Mouse (Mus musculus) urinary bladder, postnatal 25 days (tissue): ENCODE results near the gene Ptpn1.

Experiments
- DNase-seq: peaks from one replicate; pipeline ENCODE4 v3.0.0; 2022; ENCODE audit warnings: low spot score

Ptpn1 gene

GRCm38 (mm10) chr2:168009936-168010668 lies 78.2 kb downstream of the Ptpn1 start, which contains the start of gene Ripor3:
Gene Ripor3 (minus strand): TSS chr2:168010618.
- DNase-seq: peak; percentile 84

- DNase-seq: no peak
Measured at GRCm38 (mm10) chr2:168010893-168011292, 79.0 kb downstream of the Ptpn1 start.

DNA sequence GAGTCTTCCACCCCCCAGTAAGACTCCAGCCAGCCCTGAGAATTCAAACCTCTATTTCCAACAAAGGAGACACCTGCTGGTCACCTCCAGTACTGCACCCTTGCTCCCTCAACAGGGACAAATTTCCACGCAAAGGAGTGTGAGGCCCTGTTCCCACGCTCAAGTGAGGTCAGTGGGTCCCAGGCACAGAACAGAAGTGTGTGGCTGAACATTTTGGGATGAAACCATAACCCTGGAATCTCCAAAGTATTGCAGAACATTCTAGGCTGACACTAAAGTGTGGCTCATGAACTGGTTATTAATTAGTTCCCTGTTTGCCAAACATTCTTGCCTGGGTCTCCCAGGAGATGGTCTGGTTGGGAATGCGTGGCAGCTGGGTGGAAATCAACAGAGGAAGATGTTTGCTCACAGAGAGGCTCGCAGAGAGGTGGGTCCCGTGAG lies 85.1 kb downstream of the Ptpn1 start:
- peak; percentile 80 for DNase-seq

DNA sequence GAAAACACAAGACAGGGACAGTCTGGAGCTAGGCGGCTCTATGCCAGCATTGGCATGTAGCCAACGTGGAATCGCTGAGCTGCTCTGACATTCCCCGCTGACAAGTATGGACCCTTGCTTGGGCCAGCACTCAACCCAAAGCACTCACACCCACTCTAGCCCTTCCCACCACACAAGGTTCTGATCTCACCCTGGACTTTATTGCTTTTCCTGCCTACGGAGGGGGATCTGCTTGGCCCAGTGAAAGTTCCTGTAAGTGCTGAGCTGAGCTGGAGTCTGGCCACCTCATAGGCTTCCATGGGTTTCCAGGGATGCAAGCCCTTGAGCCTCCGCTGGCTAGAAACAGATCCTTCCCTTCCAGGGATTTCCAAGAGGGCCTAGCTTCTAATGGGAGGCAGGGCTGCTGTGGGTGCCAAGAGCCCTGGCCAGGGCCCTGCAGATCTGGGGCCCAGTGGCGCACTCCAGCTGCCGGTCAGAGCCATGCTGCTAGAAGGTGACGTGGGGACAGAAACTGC lies 87.4 kb downstream of the Ptpn1 start:
- DNase-seq: peak; percentile 58

- no peak for DNase-seq
Measured at GRCm38 (mm10) chr2:168023763-168024402, 92.0 kb downstream of the Ptpn1 start.

- DNase-seq: no peak
Measured at GRCm38 (mm10) chr2:168025174-168025573, 93.3 kb downstream of the Ptpn1 start.

DNA sequence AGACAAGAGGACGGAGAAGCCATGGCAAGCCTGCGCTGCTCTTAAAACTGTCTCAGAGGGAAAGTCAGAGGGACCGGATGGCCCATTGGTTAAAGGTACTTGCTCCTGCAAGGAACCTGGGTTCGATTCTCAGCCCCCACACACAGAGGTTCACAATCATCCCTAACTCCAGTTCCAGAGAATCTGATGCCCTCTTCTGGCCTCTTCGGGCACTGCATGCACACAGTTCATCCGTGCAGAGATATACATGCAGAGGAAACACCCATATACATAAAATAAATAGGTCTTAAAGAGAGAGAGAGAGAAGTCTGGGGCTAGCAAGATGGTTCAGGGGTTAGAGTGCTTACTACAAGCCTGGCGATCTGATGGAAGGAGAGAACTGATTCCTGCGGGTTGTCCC lies 94.0 kb downstream of the Ptpn1 start:
- DNase-seq: no peak

DNA sequence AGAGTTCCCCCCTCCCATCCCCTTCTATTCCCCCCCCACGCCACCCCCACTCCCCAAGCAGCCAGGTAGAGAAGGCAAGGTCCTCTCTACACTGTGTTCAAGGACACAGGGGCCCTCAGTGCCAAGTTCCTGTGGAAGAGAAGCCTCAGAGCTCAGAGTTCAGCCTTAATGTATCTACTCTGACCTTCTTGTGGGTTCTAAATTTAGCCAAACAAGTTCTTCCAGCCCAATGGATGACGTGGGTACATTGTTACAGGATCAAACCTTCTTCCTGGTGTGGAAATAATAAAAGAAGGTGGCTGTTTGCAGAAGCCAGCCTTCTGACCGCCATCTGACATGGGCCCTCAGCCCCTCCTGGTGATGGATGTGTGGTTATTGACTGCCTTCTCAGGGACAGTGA lies 94.6 kb downstream of the Ptpn1 start:
- DNase-seq: no peak

DNA sequence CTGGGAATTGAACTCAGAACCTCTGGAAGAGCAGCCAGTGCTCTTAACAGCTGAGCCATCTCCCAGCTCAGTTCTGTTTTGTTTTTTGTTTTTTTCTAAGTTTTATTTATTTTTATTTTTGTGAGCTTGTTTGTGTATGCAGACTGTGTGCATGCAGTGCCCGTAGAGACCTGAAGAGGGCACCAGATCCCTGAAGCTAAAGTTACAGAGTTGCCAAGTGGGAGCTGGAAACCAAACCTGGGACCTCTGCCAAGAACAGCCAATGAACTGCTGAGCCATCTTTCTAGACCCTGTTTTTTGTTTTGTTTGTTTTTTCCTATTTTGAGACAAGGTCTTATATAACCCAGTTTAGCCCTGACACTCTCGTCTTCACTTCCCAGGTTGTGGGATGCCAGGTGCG lies 96.5 kb downstream of the Ptpn1 start:
- DNase-seq: no peak
